Mouse (Mus musculus) olfactory bulb, adult 2 months (tissue): Measurements from ENCODE around the gene Wscd2.

Experiments
- CTCF ChIP-seq: fragments of 200-500 bp; IDR thresholded peaks from 2 replicates; pipeline ENCODE4 v1.5.1; 2012; ENCODE audit warnings: low read depth, mild to moderate bottlenecking, low read length, moderate library complexity; ENCODE audit not compliant: insufficient read depth
- POLR2A ChIP-seq: fragments of 200-500 bp; IDR thresholded peaks from 2 replicates; pipeline ENCODE4 v1.6.1; 2012; ENCODE audit warnings: mild to moderate bottlenecking, low read depth, low read length, moderate library complexity; ENCODE audit not compliant: insufficient read depth

DNA sequence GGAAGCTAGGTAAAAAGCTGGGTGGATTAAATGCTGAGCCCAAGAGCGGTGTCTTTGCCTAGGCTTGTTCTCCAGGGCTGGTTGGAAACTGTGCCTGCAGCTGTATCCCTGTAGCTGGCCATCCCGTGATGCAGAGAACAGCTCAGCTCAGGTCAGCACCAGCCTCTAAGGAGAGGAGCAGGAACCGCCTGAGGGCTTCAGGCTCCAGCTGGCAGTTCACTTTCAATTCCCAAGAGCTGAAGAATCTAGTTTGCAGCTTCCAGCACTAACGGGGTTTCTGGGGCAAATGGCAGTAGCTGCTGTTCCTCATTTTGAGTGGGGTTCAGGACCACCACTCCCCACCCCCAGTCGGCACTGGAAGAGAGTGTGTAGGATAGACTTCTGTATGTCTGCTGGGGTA lies 51.1 kb downstream of the Wscd2 start:
- TF ChIP-seq CTCF (no peak), POLR2A (no peak)
